Mouse (Mus musculus): ENCODE data around the gene Wwc2.

DNA sequence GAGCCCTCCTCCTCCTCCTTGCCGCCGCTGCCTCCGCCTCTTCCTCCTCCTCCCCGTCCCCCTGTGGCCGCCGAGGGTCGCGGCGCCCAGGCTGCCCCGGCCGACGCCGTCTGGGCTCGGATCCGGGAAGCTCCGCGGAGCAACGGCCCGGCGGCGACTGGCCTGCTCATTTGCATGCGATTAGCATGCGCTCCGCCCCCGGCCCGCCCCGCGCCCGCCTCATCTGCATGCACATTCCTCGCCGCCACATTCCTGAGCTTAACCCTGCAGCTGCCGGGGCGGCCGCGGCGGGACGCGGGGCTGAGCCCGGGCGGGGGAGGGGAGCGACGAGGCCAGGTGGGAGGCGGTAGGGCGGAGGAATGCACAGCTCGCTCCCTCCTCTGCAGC is 345 bp downstream of the Wwc2 start:
- TF ChIP-seq POLR2A (IDR thresholded peaks at IDR 0.05; ENCODE audit: low read depth, low read length) (no peak), CTCF (IDR thresholded peaks at IDR 0.05; ENCODE audit: extremely low read depth, insufficient read depth, insufficient read length, insufficient replicate concordance) (no peak)

Data from spleen, adult 2 months (tissue).